Mouse (Mus musculus): ENCODE results near the gene Mark2.

Mark2 gene

GRCm38 (mm10) chr19:7267781-7268721, 73.6 kb downstream of the Mark2 start:
- in situ Hi-C loops (cut with MboI; ENCODE audit: low sequenced_read_pairs), result no loop called here

- in situ Hi-C loops (cut with MboI; ENCODE audit: low sequenced_read_pairs), result no loop called here
These were observed 74.4 kb downstream of the Mark2 start, which contains the start of gene Rcor2 for GRCm38 (mm10) chr19:7267091-7267741. Rcor2 (plus strand) TSS chr19:7267325.

- in situ Hi-C loops (cut with MboI; ENCODE audit: low sequenced_read_pairs), result no loop called here
These were observed 75.2 kb downstream of the Mark2 start for GRCm38 (mm10) chr19:7266421-7266831.

- in situ Hi-C loops (cut with MboI; ENCODE audit: low sequenced_read_pairs), result no loop called here
These were observed 76.0 kb downstream of the Mark2 start for GRCm38 (mm10) chr19:7265478-7266191.

GRCm38 (mm10) chr19:7264766-7265331, 76.8 kb downstream of the Mark2 start:
- in situ Hi-C loops (cut with MboI; ENCODE audit: low sequenced_read_pairs), result no loop called here

- in situ Hi-C loops (cut with MboI; ENCODE audit: low sequenced_read_pairs), result no loop called here
These were observed 77.4 kb downstream of the Mark2 start for GRCm38 (mm10) chr19:7264088-7264765.

- in situ Hi-C loops (cut with MboI; ENCODE audit: low sequenced_read_pairs), result no loop called here
These were observed 79.1 kb downstream of the Mark2 start for GRCm38 (mm10) chr19:7262592-7262991.

- in situ Hi-C loops (cut with MboI; ENCODE audit: low sequenced_read_pairs), result no loop called here
These were observed 79.7 kb downstream of the Mark2 start for GRCm38 (mm10) chr19:7261964-7262363.

GRCm38 (mm10) chr19:7261476-7261875, 80.2 kb downstream of the Mark2 start:
- in situ Hi-C loops (cut with MboI; ENCODE audit: low sequenced_read_pairs), result no loop called here

GRCm38 (mm10) chr19:7257881-7258280, 83.8 kb downstream of the Mark2 start:
- in situ Hi-C loops (cut with MboI; ENCODE audit: low sequenced_read_pairs), result no loop called here

GRCm38 (mm10) chr19:7246021-7246420, 95.6 kb downstream of the Mark2 start:
- in situ Hi-C loops (cut with MboI; ENCODE audit: low sequenced_read_pairs), result no loop called here

GRCm38 (mm10) chr19:7240782-7241690, 100.6 kb downstream of the Mark2 start, which contains the start of gene Naa40:
Naa40 (minus strand) TSS chr19:7241183.
- in situ Hi-C loops (cut with MboI; ENCODE audit: low sequenced_read_pairs), result no loop called here

GRCm38 (mm10) chr19:7240291-7240690, 101.4 kb downstream of the Mark2 start:
- in situ Hi-C loops (cut with MboI; ENCODE audit: low sequenced_read_pairs), result no loop called here

GRCm38 (mm10) chr19:7239574-7239973, 102.1 kb downstream of the Mark2 start:
- in situ Hi-C loops (cut with MboI; ENCODE audit: low sequenced_read_pairs), result no loop called here

- in situ Hi-C loops (cut with MboI; ENCODE audit: low sequenced_read_pairs), result no loop called here
These were observed 104.9 kb downstream of the Mark2 start for GRCm38 (mm10) chr19:7236742-7237141.

GRCm38 (mm10) chr19:7236011-7236410, 105.6 kb downstream of the Mark2 start:
- in situ Hi-C loops (cut with MboI; ENCODE audit: low sequenced_read_pairs), result no loop called here

- in situ Hi-C loops (cut with MboI; ENCODE audit: low sequenced_read_pairs), result no loop called here
These were observed 106.2 kb downstream of the Mark2 start for GRCm38 (mm10) chr19:7235461-7235860.

- in situ Hi-C loops (cut with MboI; ENCODE audit: low sequenced_read_pairs), result no loop called here
These were observed 107.0 kb downstream of the Mark2 start for GRCm38 (mm10) chr19:7234537-7235221.

GRCm38 (mm10) chr19:7226511-7226914, 115.1 kb downstream of the Mark2 start:
- in situ Hi-C loops (cut with MboI; ENCODE audit: low sequenced_read_pairs), result no loop called here
